Mouse (Mus musculus) A20 (cell line): Measurements from ENCODE around the gene Ercc6.

Experiments
- DNase-seq: peaks from one replicate; pipeline ENCODE4 v3.0.0-alpha.2; 2011; ENCODE audit warnings: low read depth, low spot score

Ercc6 gene

DNA sequence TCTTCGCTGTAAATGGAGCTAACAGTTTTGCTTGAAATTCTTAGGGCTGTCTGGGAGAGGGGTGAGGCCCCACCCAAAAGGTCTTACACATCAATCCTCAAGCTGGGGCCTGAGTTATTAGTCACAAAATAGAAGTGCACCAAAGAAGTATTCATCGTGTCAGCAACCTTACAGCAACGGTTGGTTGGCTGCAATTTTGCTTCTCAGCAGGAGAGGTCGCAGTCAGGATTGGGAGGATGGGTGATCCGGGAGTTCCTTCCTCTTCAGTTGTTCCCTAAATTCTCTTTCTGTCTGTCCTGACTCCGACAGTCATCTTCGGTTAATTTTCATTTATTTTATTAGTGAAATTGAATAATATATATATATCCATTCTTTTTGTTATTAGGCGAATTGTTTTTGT, 59.2 kb downstream of the Ercc6 start:
- no peak for DNase-seq

DNA sequence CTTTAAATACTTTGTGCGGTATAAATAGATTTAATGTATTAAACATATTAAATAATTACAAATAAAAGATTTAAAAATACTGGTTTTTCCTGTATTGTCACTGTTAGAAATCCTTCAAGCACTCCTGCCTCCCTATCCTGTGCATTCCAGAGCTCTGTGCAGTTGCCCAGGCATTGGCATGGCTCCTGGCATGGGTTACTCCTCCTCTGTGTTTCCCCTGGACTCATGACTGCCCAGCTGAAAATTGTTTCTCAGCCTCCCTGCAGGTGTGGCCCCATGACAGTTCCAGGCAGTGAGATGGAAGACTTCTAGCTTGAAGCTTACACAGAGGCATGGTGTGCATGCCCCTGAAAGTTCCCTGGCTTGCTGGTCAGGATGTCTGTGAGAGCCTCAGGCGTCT, 65.1 kb downstream of the Ercc6 start:
- no peak for DNase-seq

DNA sequence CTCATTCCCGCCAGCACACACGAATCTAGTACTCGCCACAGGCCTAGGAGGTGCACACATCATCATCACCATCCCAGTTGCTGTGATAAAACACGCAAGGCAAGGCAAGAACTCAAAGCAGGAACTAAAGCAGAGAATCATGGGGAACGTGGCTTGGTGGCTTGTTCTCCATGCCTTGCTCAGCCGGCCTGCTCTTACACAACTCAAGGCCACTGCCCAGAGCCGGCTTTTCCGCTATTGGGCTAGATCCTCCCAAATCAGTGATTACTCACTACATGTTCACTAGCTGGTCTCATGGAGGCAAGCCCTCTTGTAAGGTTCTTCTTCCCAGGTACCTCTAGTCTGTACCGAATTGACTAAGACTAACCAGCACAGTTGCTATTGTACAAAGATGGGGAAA, 70.4 kb downstream of the Ercc6 start:
- no peak for DNase-seq

DNA sequence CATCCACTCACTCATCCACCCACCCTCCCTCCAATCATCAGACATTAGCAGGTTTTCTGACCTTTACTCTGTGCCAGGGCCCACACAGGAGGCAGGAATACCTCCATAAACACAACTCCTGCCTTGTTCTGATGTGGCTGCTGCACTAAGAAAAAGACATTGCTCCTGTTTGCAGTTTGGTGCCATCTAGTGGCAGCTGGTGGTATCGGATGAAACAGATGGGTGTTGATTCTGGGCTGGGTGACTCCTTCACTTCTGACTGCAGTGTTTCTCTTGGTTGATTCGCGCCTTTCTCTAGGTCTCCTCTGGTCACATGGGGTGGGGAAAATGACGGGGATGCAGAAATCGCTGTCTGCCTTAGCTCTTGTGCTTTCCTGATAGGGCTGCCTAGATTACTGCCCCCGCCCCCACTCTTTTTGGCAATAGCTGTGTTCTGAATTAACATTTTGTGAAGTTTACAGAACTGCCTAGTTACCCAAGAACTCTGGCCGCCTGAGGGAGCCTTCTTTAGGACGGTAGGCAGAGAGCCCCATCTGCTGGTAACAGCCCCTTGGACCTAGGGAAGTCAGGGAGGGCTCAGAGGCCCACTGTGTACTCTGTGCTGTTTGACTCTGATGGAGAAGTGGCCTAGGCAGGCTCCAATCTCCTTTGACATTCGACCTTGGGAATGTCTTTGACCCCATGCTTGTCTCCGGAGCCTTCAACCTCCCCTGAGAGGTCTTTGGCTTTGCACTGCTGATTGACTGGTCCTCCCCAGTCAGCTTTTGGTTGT, 73.9 kb downstream of the Ercc6 start:
- DNase-seq: peak; percentile 72

DNA sequence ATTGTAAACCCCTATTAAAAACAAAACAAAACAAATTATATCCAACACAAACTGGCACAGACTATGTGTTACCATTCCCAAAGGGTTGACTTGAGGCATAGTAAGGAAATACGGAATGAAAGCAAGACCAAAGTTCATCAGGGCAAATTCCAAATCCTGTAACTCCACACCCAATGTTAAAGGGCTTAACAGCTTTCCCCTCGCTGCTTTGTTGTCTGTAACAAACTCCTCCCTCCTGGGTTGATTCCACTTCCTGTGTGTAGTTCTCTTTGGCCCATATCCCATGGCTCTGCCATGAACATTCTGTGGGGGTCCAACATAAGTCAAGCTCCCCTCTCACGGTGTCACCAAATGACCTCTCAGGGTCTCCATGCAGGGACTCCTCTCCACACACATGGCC, 77.1 kb downstream of the Ercc6 start:
- no peak for DNase-seq

DNA sequence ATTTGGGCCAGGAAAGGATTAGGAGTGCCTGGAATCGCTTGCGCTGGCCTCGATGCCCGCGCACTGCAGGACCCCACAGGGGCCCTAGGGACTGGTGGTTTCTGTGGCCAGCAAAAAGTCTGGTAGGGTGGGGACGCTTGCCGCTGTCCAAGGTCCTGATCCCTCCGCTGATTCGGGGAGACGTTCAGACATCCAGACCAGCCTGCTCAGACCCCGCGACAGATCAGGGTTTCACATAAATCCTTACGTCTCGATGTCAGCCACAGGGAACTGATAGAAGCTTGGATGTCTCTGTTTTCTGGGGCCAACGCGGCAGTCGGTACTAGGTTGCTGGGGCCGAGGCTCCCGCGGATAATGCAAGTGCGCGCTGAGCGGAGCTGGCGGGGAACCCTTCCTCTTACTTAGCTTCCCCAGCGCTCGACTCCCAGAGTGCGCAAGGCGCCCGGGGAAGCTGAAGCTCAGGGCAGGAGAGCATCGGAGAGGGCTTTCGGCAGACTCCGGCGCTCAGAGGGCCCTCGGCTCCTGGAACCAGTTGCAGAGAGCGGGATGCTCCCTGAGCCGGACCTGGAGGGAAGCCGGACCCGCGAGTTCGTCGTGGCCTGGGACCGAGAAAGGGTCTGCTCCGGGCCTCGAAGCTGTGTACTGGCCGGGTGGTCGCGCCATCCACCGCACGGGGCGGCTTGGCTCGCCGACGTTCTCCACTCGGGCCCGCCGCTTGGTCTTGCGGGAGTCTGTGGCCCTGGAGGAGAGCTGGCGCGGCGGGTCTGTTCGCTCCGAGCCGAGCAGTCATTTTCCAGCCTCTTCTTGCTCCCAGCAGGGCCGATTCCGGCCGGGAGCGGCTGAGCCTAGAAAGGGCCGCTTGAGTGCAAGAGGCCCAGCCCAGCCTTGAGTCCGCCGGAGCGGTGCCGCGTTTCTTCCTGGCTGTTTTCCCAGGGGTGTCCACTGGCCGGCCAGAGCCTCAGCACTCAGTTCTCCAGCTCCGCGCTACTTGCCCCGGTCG, 84.2 kb downstream of the Ercc6 start:
- peak; percentile 6 for DNase-seq

DNA sequence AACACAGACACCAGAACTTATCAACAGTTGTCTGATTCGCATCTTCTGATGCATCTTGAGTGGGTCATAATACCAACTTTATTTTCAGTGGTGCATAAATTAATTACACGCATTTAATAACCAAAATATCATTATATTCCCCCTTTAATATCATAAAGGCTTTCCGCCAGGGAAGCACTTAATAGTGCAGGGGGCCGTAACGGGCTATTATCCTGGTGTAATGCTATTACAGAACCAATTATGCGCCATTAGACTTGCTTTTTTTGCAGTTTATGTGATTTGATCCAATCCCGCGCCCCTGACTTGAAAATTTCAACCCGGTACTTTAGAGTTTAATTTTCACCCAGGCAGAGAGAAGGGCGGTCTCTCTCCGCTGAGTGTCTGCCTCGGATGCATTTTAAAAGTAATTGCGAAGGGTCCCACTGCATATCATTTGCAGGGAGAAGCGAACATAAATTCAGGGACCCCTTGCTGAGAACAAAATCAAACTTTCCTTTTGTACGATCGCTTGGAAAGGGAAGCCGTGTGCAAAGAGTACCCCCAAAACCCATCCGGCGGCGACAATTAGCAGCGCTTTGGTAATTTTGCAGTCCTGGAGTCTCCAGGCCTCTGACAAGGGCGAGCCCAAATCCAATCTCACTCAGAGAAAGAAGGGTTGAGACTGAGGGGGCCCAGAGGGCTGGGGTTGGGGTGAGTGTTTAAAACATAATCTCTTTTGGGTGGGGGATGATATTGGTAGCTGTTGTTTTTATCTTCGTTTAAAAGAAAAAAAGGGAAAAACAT, 85.3 kb downstream of the Ercc6 start:
- DNase-seq: no peak

DNA sequence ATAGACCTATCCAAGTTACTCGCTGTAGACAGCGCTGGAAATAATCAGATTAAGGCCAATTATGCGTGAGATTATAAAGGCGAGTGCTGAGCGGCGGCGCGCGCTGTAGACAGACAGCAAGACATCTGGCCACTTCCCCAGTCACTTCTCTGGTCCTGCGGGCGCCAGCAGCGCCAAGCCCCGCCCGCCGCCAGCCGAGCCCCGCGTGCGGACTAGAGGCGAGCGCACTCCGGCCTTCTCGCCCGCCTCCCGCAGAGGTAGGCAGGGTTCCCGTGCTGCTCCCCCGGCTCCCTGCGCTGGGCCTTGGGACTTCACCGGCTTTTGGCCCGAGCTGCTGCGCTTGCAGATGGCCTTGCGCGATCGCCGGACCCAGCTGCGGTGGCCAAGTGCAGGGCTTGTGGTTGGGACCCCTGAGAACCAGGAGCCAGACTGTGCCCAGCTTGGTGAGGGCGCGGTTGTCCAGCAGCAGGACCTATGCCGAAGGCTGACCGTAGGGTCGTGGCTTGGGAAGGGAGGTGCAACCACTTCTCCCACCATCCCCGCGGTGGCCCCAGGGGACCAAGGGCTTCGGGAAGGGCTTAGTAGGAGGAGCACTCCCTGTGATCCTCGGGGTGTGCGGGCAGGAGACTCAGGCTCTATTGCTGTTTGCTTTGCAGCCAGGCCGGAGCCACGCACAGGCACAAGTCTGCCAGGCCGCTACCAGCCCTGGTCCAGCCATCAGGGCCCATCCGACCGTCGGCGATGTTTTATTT, 86.1 kb downstream of the Ercc6 start, which contains the start of gene Prrxl1:
TSS of gene Prrxl1 (plus strand) at position 118 of the 752 bp plus-strand sequence.
- no peak for DNase-seq

DNA sequence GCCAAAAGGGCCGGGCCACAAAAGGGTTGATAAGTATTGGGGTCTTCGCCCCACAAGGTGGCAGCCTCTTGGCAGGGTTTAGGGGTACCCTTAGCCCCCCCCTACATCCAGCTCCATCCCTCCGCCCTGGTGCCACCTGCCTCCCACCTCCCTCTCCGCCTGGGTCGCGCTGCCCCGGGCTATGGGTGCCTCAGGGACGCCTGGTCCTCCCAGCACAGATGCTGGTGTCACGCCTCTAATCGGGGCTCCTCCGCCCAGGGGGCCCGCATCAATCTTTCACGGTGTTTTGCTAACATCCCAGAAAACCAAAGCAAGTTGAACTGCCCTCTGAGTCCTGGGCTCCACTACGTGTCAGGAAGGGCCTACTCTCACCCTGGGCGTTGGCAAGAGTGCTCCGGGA, 86.8 kb downstream of the Ercc6 start:
- no peak for DNase-seq

DNA sequence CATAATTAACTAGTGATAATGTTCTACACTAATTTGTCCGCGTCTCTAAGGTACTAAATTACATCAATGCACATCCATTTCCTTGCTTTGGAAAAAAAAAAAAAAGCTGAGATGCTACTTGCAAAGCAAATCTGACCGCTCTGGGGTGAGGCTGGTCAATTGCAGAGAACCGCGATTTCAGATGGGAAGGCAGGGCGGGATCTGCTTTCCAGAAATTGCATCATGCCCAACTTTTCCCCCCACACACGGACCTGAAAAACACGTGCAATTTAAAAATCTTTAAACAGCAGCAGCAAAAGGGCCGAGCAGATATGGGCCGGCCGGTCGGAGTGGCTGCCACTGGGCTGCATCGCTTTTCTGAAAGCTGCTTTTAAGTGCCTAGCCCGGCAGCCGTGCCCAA, 92.2 kb downstream of the Ercc6 start:
- no peak for DNase-seq

DNA sequence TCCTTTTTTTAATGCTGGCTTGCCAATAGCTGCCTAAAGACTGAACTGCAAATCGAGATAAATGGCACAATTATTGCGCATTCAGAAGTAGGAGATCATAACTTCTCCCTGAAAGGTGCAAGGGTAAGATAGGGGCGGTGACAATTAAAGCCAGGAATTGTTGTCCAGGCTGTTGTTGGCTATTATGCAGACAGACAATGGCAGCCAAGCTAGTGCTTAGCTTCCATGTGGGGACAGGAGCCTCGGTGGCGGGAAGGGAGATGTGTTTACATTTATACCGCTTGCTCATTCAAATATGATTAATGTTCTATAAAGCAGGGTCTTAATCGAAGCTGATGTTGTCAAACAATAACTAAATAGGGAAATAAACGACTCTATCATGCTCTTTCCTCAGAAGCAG, 93.0 kb downstream of the Ercc6 start:
- DNase-seq: no peak

DNA sequence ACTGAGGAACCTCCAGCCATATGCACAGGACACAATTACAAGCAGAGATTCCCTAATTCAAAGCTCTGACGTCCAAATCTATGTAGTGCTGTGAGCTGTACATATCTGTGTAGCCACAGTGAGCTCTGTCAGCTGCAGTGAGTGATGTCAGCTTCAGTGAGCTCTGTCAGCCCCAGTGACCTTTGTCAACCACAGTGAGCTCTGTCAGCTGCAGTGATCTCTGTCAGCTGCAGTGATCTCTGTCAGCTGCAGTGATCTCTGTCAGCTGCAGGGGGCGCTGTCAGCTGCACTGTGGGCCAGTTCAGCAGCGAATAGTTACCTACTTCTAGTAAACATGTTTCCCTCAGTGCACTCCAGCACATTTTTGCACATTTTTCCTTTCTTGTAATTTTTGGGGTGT, 96.1 kb downstream of the Ercc6 start:
- peak; percentile 45 for DNase-seq

DNA sequence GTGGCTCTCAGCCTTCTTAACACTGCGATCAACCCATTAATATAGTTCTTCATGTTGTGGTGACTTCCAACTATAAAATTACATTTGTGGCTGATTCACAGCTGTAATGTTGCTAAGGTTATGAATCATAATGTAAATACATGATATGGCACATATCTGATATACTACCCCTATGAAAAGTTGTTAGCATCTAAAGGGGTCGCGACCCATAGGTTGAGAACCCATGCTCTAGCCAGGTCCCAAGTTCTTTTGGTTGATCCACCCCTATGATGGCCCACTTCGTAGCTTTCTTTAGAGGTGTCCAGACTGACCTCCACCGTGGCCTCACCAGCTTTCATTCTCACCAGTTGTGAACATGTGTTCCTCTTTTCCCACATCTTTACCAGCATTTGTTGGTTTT, 103.9 kb downstream of the Ercc6 start:
- DNase-seq: no peak

DNA sequence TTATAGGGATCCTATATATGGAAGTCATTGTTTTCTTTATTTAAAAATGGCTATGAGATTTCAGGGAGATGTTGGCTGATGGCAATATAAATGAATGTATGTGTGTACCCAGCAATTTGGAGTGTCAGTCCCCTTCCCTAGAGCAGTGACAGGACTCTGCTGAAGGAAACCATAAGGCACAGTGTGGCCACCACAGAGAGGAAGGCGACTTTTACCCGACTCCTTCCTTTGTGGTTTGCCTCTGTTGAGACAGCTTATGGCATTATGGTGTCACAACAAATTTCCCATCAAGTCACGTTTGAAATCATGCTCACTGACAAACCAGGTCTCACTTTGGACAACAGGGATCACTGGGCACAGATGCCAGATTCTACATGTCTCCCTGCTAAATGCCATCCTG, 110.9 kb downstream of the Ercc6 start:
- no peak for DNase-seq

DNA sequence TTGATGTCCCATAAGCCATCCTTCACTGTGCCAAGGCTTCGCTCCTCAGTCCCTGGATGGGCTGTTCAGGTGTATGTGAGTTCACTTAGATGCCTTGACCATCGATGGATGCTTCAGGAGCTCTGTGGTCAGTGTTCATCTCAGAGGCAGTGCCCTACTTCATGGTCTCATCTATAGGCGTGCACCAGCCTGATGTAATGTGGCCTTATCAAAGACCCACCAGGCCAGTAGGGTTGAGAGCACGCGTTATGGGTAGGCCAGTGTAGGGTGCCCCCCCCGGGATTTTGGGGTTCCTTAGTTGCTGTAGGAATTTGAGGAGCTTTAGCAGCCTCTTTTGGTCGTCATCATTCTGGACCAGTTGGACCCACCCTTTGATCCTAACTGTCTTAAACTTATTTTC, 111.5 kb downstream of the Ercc6 start:
- DNase-seq: no peak

DNA sequence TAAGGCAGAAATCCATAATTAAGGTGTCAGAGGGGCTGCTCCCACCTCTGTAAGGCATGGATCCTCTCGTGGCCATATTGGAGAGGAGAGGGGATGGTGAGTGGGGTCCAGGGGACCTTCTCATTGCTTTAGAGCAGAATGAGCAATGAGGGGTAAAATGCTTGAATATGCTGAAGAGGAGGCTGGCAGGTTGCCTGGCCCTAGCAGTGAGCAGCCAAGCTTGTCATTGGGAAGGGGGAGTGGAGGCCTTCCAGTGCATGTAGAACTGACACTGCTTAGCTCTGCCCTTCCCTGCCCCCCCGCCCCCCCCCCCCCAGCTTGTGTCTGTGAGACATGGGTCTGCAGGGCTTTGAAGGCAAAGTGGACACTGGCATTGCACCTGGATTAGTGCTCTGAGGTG, 114.0 kb downstream of the Ercc6 start:
- no peak for DNase-seq

DNA sequence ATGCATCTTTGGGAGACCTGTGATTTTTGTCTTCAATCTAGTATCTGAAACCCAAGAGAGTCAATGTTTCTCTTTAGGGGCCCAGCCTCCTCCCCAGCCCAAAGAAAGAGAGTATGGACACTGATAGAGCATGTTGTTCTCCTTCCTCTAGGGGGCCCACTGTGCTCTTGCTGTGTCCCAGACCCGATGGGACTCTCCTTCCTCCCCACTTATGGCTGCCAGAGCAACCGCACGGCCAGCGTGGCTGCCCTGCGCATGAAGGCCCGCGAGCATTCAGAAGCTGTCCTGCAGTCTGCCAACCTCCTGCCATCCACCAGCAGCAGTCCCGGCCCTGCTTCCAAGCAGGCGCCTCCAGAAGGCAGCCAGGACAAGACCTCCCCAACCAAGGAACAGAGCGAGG, 115.3 kb downstream of the Ercc6 start:
- peak; percentile 36 for DNase-seq
